Mouse (Mus musculus): ENCODE data around the gene Kif23. TPM values are rescaled to one million over a fixed set of nuclear protein-coding genes. Genes with fewer than 3 reads are reported as not detected.

The Kif23 gene
- polyA plus RNA-seq, 1 experiment: not detected

GRCm38 (mm10) chr9:61925086-61925660 is 21.4 kb downstream of the Kif23 start:
- H3K27ac ChIP-seq (ENCODE audit: insufficient read depth, low read depth, low read length): no peak overlapping the region

GRCm38 (mm10) chr9:61920331-61920730 is 26.2 kb downstream of the Kif23 start:
- no peak overlapping the region for H3K4me3 ChIP-seq (ENCODE audit: insufficient read depth, low read depth, low read length)
- WGBS: 94% methylated on average over 6 of the region's 6 CpGs
- no peak overlapping the region for H3K27ac ChIP-seq (ENCODE audit: insufficient read depth, low read depth, low read length)
- TF ChIP-seq POLR2A (IDR thresholded peaks at IDR 0.05; ENCODE audit: insufficient read depth, low read depth, low read length): no peak
- TF ChIP-seq CTCF (IDR thresholded peaks at IDR 0.05; ENCODE audit: insufficient read depth, low read depth, low read length): no peak
- no peaks in the 10 kb centered on the region for H3K4me1 ChIP-seq (ENCODE audit: control insufficient read depth, insufficient read depth, low read length)

More at GRCm38 (mm10) chr9:61925086-61925660, 21.4 kb downstream of the Kif23 start:
- 89% methylated on average over 10 of the region's 10 CpGs for WGBS
- TF ChIP-seq CTCF (IDR thresholded peaks at IDR 0.05; ENCODE audit: insufficient read depth, low read depth, low read length) (no peak), POLR2A (IDR thresholded peaks at IDR 0.05; ENCODE audit: insufficient read depth, low read depth, low read length) (no peak)
- no peak overlapping the region for H3K4me3 ChIP-seq (ENCODE audit: insufficient read depth, low read depth, low read length)
- H3K4me1 ChIP-seq (ENCODE audit: control insufficient read depth, insufficient read depth, low read length): no peaks in the 10 kb centered on the region

GRCm38 (mm10) chr9:61919464-61919863 is 27.1 kb downstream of the Kif23 start:
- Histone ChIP-seq H3K4me1 (ENCODE audit: control insufficient read depth, insufficient read depth, low read length) (no peaks in the 10 kb centered on the region), H3K4me3 (ENCODE audit: insufficient read depth, low read depth, low read length) (no peak overlapping the region), H3K27ac (ENCODE audit: insufficient read depth, low read depth, low read length) (no peak overlapping the region)
- 93% methylated on average over 5 of the region's 5 CpGs for WGBS
- TF ChIP-seq CTCF (IDR thresholded peaks at IDR 0.05; ENCODE audit: insufficient read depth, low read depth, low read length) (no peak), POLR2A (IDR thresholded peaks at IDR 0.05; ENCODE audit: insufficient read depth, low read depth, low read length) (no peak)

GRCm38 (mm10) chr9:61917436-61917835 is 29.1 kb downstream of the Kif23 start:
- TF ChIP-seq POLR2A (IDR thresholded peaks at IDR 0.05; ENCODE audit: insufficient read depth, low read depth, low read length): no peak
- no peak for TF ChIP-seq CTCF (IDR thresholded peaks at IDR 0.05; ENCODE audit: insufficient read depth, low read depth, low read length)
- Histone ChIP-seq H3K4me1 (ENCODE audit: control insufficient read depth, insufficient read depth, low read length) (no peaks in the 10 kb centered on the region; the same call in 1 of the 2 replicates), H3K4me3 (ENCODE audit: insufficient read depth, low read depth, low read length) (no peak overlapping the region), H3K27ac (ENCODE audit: insufficient read depth, low read depth, low read length) (no peak overlapping the region)
- WGBS: 87% methylated on average over 6 of the region's 6 CpGs

GRCm38 (mm10) chr9:61916986-61917385 is 29.6 kb downstream of the Kif23 start:
- no peaks in the 10 kb centered on the region; the same call in 1 of the 2 replicates for H3K4me1 ChIP-seq (ENCODE audit: control insufficient read depth, insufficient read depth, low read length)
- H3K4me3 ChIP-seq (ENCODE audit: insufficient read depth, low read depth, low read length): no peak overlapping the region
- no peak overlapping the region for H3K27ac ChIP-seq (ENCODE audit: insufficient read depth, low read depth, low read length)
- TF ChIP-seq POLR2A (IDR thresholded peaks at IDR 0.05; ENCODE audit: insufficient read depth, low read depth, low read length) (no peak), CTCF (IDR thresholded peaks at IDR 0.05; ENCODE audit: insufficient read depth, low read depth, low read length) (no peak)
- WGBS: 88% methylated on average over 3 of the region's 3 CpGs

- H3K4me1 ChIP-seq (ENCODE audit: control insufficient read depth, insufficient read depth, low read length): no peaks in the 10 kb centered on the region; the same call in 1 of the 2 replicates
- no peak overlapping the region for H3K27ac ChIP-seq (ENCODE audit: insufficient read depth, low read depth, low read length)
- H3K4me3 ChIP-seq (ENCODE audit: insufficient read depth, low read depth, low read length): no peak overlapping the region
- WGBS: 59% methylated on average over 4 of the region's 4 CpGs
- TF ChIP-seq CTCF (IDR thresholded peaks at IDR 0.05; ENCODE audit: insufficient read depth, low read depth, low read length) (no peak), POLR2A (IDR thresholded peaks at IDR 0.05; ENCODE audit: insufficient read depth, low read depth, low read length) (no peak)
Measured at GRCm38 (mm10) chr9:61915393-61916005, 31.1 kb downstream of the Kif23 start.

GRCm38 (mm10) chr9:61914917-61915300 is 31.7 kb downstream of the Kif23 start:
- WGBS: 2% methylated on average over 13 of the region's 13 CpGs
- peak overlapping the region; percentile 79 for H3K4me3 ChIP-seq (ENCODE audit: insufficient read depth, low read depth, low read length)
- H3K27ac ChIP-seq (ENCODE audit: insufficient read depth, low read depth, low read length): peak overlapping the region; percentile 90
- TF ChIP-seq POLR2A (IDR thresholded peaks at IDR 0.05; ENCODE audit: insufficient read depth, low read depth, low read length) (no peak), CTCF (IDR thresholded peaks at IDR 0.05; ENCODE audit: insufficient read depth, low read depth, low read length) (no peak)
- no peaks in the 10 kb centered on the region; the same call in 1 of the 2 replicates for H3K4me1 ChIP-seq (ENCODE audit: control insufficient read depth, insufficient read depth, low read length)

- WGBS: under 1% methylated on average over 70 of the region's 70 CpGs
Measured at GRCm38 (mm10) chr9:61914203-61914916, 32.2 kb downstream of the Kif23 start, which contains the start of gene Rplp1. Gene Rplp1 (minus strand): TSS chr9:61914542.

More at GRCm38 (mm10) chr9:61914203-61914916, 32.2 kb downstream of the Kif23 start, which contains the start of gene Rplp1:
- H3K27ac ChIP-seq (ENCODE audit: insufficient read depth, low read depth, low read length): peak within 1 kb of the TSS; percentile 90
- TF ChIP-seq POLR2A (IDR thresholded peaks at IDR 0.05; ENCODE audit: insufficient read depth, low read depth, low read length): peak; percentile 89
- TF ChIP-seq CTCF (IDR thresholded peaks at IDR 0.05; ENCODE audit: insufficient read depth, low read depth, low read length): no peak
- H3K4me3 ChIP-seq (ENCODE audit: insufficient read depth, low read depth, low read length): peak within 1 kb of the TSS; percentile 79
- H3K4me1 ChIP-seq (ENCODE audit: control insufficient read depth, insufficient read depth, low read length): no peaks in the 10 kb centered on the region; the same call in 1 of the 2 replicates
